Mouse (Mus musculus): Measurements from ENCODE around the gene Rptor.

DNA sequence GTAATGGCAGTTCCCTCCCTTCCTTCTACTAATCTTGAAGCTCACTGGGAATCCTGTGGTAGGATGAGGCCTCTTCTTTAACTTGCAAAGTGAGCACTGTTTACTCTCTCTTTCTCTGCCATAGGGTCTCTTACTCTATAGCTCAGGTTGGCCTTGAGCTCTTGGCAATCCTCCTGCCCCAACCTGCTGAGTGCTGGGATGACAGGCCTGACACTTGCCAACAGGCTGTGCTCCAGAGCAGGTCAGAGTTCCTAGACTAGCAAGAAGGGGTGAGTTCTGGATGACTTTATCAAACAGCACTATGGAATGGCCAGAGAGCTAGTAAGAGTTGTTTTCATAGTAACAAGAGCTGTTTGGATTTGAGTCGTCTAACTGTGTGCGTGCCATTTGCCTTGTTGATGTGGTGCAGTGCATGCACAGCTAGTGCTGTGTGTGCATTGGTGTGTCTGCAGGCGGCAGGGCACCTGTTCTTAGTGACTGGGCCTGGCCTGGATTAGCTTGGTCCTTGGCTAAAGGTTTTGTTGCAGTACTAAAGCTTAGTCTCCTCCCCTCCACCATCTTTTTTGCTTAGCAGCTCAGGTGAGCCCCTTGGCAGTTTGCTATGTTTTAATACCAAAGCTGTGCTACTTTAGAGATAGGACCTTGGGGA, 28.6 kb downstream of the Rptor start:
- TF ChIP-seq EP300 (IDR thresholded peaks at IDR 0.05; ENCODE audit: insufficient read depth, low read depth, low read length) (no peak), CTCF (IDR thresholded peaks at IDR 0.05) (no peak)

Data from heart, adult 2 months (tissue).